Mouse (Mus musculus) spleen, postnatal 10 days (tissue): ENCODE results near the gene Lef1.

Source experiments
- DNase-seq, 2 experiments: peaks; one replicate each; pipeline ENCODE4 v3.0.0; 2021 to 2022; ENCODE audit warnings: low spot score in 2 of 2

Lef1 gene

GRCm38 (mm10) chr3:131107301-131108093 lies 2.8 kb upstream of the Lef1 start:
- no peak for DNase-seq

DNA sequence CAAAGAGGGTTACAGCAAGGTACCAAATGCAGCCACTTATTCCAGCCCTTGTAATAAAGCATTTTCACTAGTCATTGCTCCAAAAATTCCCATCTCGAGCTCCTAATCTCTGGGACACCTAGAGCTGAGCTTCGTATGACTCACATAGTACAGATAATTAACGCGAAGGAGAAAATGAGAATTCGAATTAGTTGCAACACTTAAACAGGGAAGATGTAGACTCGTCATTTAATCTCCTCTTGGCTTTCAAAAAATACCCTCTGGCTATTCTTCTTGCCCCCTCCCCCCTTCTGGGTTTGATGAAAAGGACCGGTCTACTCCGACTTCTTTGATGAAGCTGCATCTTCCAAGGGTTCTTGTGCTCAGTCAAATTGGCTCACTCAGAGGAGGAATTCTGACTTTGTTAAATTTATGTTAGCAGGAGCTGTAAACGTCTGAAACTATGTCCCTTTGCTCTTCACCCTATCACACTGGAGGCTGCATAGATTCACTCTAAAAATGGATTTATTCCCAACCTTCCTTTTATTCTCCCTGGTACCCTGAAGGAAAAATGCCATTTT lies 2.1 kb upstream of the Lef1 start:
- no peak for DNase-seq

- DNase-seq: no peak
These were observed 1.1 kb upstream of the Lef1 start for GRCm38 (mm10) chr3:131109066-131109685.

GRCm38 (mm10) chr3:131109686-131110070 lies 593 bp upstream of the Lef1 start:
- DNase-seq: no peak

GRCm38 (mm10) chr3:131111151-131111850 lies 1.0 kb downstream of the Lef1 start:
- DNase-seq: peak; percentile 24 to 48

DNA sequence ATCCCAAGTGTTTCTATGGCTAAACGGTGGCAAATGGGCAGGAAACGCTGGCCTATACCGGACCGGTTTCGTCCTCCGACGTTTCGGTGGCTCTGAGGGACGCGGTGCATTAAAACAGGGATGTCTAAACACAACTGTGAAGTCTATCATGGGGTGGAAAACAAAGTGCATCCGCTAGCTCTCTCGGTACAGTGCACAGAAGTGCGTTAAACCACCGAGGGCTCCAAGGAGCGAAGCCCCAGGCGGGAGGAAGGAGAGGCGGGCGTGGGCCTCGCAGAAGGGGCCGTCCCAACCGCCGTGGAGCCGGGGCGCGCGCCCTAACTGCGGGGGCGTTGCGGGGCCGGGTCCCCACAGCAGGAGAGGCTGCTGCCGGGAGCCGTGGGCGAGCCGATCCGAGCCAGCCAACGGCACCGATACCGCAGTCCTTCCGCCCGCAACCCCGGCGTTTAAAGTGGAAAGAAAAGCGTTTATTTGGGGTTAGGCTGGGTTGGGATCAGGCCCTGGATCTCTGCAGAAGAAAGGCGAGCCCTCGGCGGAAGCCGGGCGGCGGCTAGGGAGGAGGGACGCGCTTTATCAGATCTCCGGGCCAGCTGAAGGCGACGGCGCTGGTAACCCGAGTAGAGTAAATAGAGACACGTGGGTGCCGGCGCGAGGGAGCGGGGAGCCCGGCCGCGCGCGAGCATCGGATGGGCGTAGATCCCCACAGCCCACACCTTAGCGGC lies 1.7 kb downstream of the Lef1 start:
- DNase-seq: peak; percentile 28 to 59

GRCm38 (mm10) chr3:131112573-131112955 lies 2.3 kb downstream of the Lef1 start:
- peak in 1 of 2 experiments; percentile 36 for DNase-seq

DNA sequence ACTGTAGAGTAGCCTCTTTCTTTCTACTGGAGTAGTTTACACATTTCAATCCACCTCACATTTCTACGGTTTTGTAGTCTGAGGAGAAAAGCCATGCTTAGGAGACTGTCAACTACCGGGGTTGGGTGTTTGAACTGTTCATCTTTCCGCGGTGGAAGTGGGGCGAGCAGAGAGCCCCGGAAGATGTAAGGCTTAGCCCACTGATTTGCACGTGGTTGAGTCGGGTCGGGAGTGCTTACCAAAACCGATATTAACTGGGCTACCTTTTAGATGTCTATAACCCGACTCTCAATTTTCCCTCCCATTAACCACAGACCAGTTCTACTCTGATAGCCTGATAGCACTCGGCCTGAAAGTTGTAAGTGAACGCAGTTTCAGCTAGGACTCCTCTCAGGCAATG lies 2.8 kb downstream of the Lef1 start:
- DNase-seq: peak in 1 of 2 experiments; percentile 29

DNA sequence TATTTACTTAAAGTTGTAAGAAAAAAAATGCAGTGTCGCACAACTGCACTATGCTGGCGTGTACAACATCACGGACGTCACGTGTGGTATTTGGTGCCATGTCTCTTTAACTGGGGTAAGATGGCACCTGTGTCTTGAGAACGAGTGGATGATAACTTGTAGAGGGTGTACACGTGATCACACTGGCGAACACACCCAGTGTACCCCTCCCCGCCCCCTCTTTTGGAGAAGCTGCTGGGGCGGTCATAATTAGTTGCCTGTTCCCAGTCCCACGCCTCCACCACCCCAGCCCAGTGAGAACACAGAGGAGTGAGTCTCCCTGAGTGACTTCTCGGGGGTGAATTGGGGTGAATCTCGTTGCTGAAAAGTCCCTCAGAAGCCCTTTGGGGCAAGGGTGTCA lies 5.8 kb downstream of the Lef1 start:
- no peak for DNase-seq

DNA sequence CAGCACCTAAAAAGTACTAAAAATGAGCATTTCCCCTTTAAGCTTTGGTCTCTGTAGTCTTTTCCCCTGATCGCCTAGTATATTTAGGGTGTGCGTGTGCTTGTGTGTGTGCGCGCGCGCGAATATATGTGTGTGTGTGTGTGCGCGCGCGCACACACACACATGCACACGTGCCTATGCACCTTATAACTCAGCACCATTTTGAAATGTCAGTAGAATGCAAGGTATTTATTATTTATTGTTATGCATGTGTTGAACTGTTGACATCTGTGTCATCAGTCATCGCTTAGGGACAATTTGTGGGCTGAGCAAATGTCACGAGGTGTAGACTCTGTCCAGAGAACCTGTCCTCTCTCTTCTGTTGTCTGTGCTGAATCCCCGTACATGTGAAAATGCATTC lies 7.1 kb downstream of the Lef1 start:
- no peak for DNase-seq

DNA sequence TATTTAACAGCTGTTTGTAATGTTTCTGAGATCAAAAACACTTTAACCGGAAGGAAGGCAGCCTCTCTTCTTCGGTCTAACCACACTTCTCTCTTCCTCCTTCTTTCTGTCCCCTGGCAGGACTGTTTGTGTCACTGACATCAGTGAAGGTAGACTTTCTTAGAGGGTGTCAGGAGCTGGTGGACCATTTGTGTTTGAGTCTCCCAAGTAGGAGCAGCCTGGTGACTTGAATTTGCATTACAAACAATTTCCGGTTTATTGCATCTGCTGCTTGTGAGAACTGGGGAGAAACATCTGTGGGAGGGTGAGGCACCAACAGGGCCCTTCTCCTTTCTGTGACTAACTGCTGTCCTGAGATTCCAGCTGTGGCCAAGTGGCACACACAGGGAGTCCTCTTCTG lies 7.6 kb downstream of the Lef1 start:
- DNase-seq: peak in 1 of 2 experiments; percentile 22

DNA sequence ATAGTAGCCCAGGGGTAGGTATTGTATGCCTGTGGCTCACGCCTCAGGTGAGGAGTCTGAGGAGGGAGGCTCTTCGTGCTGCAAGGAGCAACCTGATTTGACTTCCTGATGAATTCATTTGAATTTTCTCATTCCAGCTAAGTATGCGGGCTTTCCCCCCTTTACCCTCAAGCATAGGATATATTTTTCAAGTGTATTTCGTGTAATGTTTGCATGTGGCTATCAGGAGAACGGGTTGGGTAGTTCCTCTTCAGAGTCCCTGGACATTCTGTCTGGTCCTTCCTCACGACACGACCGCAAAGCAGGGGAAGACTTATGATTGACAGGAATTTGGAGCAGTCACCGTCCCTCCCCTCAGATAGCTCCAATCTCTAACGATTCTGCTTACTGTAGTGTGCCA lies 9.2 kb downstream of the Lef1 start:
- no peak for DNase-seq

DNA sequence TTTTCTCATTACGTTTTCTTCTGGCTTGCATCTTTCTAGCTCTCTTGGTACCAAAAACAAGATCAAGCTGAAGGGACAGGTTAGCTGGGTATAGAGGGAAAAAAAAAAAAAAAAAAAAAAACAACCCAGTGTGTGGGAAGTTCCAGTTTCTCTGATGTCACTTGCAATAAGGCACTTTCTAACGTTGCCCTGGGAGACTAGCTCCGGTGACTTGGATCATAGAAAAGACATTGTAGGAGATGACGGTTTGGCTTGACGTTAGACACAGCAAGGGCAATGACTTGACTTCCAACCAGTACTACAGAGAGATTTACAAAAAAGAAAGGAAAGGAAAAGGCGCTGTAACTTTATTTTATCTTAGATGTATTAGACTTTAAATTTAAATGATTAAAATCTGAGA lies 13.2 kb downstream of the Lef1 start:
- no peak for DNase-seq

- DNase-seq: no peak
These were observed 15.6 kb downstream of the Lef1 start for GRCm38 (mm10) chr3:131125873-131126272.

GRCm38 (mm10) chr3:131126438-131126837 lies 16.2 kb downstream of the Lef1 start:
- DNase-seq: no peak

DNA sequence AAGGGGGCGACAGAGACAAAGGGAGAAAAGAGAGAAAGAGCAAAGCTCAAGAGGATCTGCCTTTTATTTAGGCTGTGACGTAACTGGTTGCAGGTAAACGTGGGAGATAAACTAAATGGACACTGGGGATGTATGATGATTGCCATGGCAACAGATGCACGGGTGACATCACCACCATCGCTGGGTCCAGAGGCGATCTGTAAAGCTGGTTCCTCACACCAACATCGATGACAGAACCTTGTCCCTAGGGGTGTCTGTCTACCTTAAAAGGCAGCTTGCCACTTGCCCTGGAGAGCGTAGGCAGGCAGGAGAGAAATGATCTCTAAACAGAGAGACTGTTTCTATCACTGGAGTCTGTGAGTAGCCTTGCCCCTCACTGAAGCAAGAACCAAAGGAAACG lies 23.7 kb downstream of the Lef1 start:
- DNase-seq: no peak

DNA sequence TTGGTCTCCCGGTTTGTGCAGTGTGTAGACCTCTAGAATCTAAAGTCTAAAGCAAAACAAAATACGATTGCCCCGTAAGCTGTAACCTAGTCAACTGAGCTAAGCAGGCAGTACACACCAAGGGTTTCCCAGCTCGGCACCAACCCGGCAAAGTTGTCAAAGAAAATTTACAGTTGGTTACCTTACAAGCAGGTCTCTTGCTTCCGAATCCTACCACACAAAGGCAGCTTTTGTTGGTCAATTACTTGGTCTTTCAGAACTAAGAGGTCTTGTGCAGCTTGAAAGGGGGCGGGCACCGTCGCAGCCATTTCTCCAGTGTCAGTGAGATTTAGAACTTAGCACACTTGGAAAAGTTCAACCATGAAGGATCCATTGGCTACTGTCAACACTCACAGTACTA lies 25.2 kb downstream of the Lef1 start:
- no peak for DNase-seq

DNA sequence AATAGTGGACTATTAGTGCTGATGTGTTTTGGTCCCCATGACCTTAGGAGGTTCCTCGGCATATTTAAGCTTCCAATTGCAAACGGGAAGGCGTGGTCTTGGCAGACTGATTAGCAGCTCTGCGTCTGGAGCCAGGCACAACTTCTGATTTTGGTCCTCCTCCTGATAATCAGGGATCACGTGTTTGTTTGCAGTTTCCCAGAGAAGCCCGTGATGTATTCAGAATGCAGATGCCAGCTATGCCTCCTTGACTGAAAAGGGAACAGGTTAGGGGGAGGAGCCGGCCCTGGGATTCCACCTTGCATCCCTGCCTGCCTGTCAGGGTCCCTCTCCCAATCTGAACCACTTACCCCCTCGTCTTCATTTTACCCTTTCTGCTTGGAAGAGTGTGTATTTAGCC lies 26.2 kb downstream of the Lef1 start:
- no peak for DNase-seq

DNA sequence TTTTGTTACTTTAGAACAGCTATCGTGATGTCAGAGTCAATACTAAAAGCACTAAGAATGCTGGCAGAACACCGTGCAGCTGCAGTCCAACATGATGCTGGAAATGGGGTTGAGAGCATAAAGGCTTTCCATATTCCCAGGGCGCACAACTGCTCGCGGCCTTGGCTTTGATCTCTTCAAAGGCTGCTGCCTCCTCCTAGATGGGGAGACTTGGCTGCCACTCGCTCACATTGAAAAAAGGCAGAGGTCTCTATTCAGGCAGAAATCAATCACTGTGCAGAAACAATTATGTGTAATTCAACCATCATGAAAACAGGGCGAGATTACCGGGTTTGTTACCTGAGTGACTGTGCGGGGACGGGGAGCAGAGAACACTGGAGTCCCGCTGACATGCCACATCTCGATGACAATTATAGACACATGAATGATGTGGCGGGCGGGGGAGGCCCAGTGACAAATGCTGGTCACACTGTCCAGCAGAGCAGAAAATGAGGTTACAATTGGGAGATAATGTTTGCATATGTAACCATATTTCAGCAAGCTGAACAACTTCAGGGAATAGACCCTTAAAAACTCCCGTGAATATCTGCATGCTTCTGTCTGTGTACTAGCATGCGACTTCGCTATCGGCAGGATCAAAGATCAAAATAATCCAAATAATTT lies 27.0 kb downstream of the Lef1 start:
- no peak for DNase-seq

DNA sequence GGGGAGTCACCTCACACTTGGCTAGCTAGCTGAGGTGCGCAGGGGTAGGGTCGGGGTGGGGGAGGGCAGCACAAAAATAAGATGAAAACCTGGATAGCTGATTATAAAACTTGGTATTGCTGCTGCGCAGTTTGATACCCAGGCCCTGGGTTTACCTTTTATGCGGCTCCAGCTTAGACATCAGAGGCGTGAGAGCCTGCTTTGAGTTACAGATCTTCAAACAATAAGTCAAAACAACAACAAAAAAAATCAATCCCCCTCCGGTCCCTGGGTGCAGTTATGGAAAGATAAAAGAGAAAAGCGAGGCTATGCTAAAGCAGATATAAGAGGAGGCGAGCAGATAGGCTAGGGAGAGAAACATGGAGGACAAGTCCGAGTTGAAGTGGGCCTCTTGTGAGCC lies 28.0 kb downstream of the Lef1 start:
- no peak for DNase-seq

DNA sequence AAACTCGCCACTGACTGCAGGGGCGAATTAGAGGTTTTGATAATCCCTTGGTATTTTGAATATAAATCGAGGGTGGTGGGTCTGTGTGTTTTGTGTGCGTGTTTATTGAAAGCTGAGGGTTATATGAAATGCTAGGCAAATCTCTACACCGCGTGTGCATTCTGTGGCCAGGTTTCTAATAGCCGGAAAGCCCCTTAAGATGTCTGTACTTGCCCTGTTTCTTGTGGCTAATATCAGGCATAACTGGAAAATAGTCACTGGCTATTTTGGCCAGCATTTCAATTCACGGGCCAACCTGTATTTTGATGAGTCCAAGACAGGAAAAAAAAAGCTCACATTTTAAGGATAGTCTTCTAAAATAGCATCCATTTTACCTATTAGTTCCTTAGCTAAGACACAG lies 28.5 kb downstream of the Lef1 start:
- no peak for DNase-seq
